Mouse (Mus musculus) 3134 (cell line): ENCODE data around the gene Cd44.

Experiments used
- DNase-seq: peaks from one replicate; pipeline ENCODE4 v3.0.0-alpha.2; 2011; ENCODE audit warnings: low spot score; ENCODE audit not compliant: insufficient read length; ENCODE audit errors: extremely low read depth

Gene Cd44

GRCm38 (mm10) chr2:102771304-102771703, 130.2 kb downstream of the Cd44 start:
- no peak for DNase-seq

GRCm38 (mm10) chr2:102768267-102768666, 133.2 kb downstream of the Cd44 start:
- no peak for DNase-seq

GRCm38 (mm10) chr2:102764602-102765374, 136.7 kb downstream of the Cd44 start:
- DNase-seq, result peak; percentile 10

- DNase-seq, result no peak
Measured at GRCm38 (mm10) chr2:102763991-102764390, 137.5 kb downstream of the Cd44 start.

- no peak for DNase-seq
Measured at GRCm38 (mm10) chr2:102763176-102763575, 138.3 kb downstream of the Cd44 start.
